Mouse (Mus musculus) liver, embryonic 16.5 days (tissue): ENCODE results near the gene Tln1. TPM values are rescaled to one million over a fixed set of nuclear protein-coding genes. Genes with fewer than 3 reads are reported as not detected.
"Not testable (repeated sequence)": the region's sequence is repeated elsewhere in the genome, so short reads cannot be mapped to it uniquely, and the experiment has no call there.

Source experiments
- ATAC-seq: fragments of 200-750 bp; cut with Nextera tagmentation; 2 replicates; pipeline ENCODE4 v1.8.0; 2017; ENCODE audit warnings: low read depth, mild to moderate bottlenecking, moderate number of reproducible peaks, moderate library complexity
- H3K27ac ChIP-seq: fragments of 300-500 bp; sonication (generic); 2 replicates; pipeline ENCODE4 v1.5.1; 2014; ENCODE audit warnings: mild to moderate bottlenecking, low read length
- H3K27me3 ChIP-seq: fragments of 300-500 bp; sonication (generic); 2 replicates; pipeline ENCODE4 v1.6.1; 2014; ENCODE audit warnings: low read depth, low read length, mixed read lengths; ENCODE audit not compliant: control insufficient read depth, insufficient read depth
- H3K36me3 ChIP-seq: fragments of 300-500 bp; sonication (generic); 2 replicates; pipeline ENCODE4 v1.6.1; 2014; ENCODE audit warnings: mild to moderate bottlenecking; ENCODE audit not compliant: control insufficient read depth, insufficient read depth
- H3K4me1 ChIP-seq: fragments of 300-500 bp; sonication (generic); 2 replicates; pipeline ENCODE4 v1.6.1; 2014; ENCODE audit warnings: low read depth, low read length, mixed read lengths; ENCODE audit not compliant: control insufficient read depth
- H3K4me2 ChIP-seq: fragments of 300-500 bp; sonication (generic); 2 replicates; pipeline ENCODE4 v1.6.1; 2014; ENCODE audit warnings: low read depth, low read length, mixed read lengths
- H3K4me3 ChIP-seq: fragments of 300-500 bp; sonication (generic); 2 replicates; pipeline ENCODE4 v1.5.1; 2014; ENCODE audit warnings: low read depth, mild to moderate bottlenecking, low read length
- H3K9ac ChIP-seq: fragments of 300-500 bp; sonication (generic); 2 replicates; pipeline ENCODE4 v1.6.1; 2014; ENCODE audit warnings: low read depth, low read length
- H3K9me3 ChIP-seq: fragments of 300-500 bp; sonication (generic); replicated peaks from 2 replicates; pipeline ENCODE4 v1.6.1; 2016; ENCODE audit warnings: low read length; ENCODE audit not compliant: control insufficient read depth
- WGBS: fragments of 180-500 bp; shearing (Covaris S2); extraction: QIAGEN DNeasy Blood & Tissue Kit; methylation state at CpG from one replicate; pipeline ENCODE4 v1.1.7; 2014; ENCODE audit not compliant: insufficient replicate concordance; 5-methylcytosine and 5-hydroxymethylcytosine counted together
- polyA plus RNA-seq: library from polyadenylated mRNA; unstranded; fragments of >200 nt; fragmentation: Nextera tagmentation; extraction: Ambion mirVana; gene quantifications from 2 replicates; pipeline ENCODE4 v1.2.1, GENCODE M21; 2015

The Tln1 gene
- polyA plus RNA-seq, 1 experiment from 2014 or later = 38.2 TPM

GRCm38 (mm10) chr4:43485666-43486065 lies 76.8 kb downstream of the Tln1 start:
- not testable (repeated sequence) for H3K4me2 ChIP-seq, H3K9me3 ChIP-seq, H3K36me3 ChIP-seq, H3K4me3 ChIP-seq, H3K27ac ChIP-seq, ATAC-seq, H3K27me3 ChIP-seq, H3K9ac ChIP-seq, H3K4me1 ChIP-seq
- WGBS = 74% methylated on average over 5 of the region's 5 CpGs

DNA sequence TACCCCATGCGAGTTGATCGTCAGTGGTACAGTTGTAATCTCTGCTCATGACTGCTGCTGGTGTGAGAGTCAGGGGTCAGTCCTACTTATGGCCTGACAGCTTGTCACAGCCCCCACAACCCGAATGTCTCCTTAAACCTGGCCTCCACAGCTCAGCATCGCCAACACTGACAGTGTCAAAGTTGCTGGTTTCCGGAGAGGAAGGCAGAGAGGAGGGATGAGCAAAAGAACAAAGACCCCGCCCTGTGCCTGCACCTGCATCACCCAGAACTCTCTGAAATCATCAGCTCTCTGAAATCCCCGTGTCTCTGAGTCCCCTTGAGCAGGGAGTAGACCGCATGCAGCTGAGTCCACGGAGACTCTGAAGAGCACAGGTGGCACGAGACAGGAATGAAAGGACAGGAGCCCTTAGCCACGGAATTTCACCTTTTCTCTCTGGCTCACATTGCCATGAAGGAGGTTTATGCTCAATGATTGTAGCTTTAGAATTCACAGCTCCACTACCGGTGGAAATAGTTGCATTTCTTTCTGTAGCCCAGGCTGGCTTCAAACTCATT lies 78.9 kb downstream of the Tln1 start, which contains the start of gene Sit1:
Gene Sit1 (minus strand): TSS at position 200 of the 557 bp plus-strand sequence.
- no peak for ATAC-seq
- WGBS = 46% methylated on average over 12 of the region's 12 CpGs

DNA sequence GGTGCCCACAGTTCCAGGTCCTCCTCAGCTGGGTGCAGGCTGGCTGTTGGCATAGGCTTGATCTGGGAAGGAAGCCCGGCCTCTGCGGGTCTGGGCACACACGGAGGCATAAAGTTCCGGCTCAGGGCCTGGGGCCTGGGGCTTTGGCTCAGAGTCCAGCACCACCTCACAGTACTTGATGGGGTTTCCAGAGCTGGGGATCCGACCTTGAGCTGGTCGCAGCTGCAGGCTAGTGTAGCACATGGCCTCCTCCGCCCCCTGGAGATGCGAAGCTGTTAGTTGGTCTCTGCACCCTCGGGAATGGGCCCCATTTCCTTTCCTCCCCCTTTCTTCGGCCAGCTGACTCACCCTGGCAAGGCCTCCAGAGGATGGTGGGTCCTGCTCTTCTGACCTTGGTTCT lies 79.9 kb downstream of the Tln1 start:
- WGBS = 51% methylated on average over 10 of the region's 10 CpGs
- no peak for ATAC-seq

More for the DNA sequence above, 78.9 kb downstream of the Tln1 start, which contains the start of gene Sit1:
- H3K27ac ChIP-seq = no peak within 1 kb of the TSS
- H3K27me3 ChIP-seq = no peaks in the 10 kb centered on the region
- H3K9me3 ChIP-seq = no peaks in the 10 kb centered on the region
- H3K4me1 ChIP-seq = peaks cover under 1% of the 10 kb centered on the region; the same call in 1 of the 2 replicates
- no peak within 1 kb of the TSS for H3K9ac ChIP-seq
- no peak within 1 kb of the TSS for H3K4me3 ChIP-seq
- H3K4me2 ChIP-seq = no peak within 1 kb of the TSS
- H3K36me3 ChIP-seq = no peaks in the 10 kb centered on the region

GRCm38 (mm10) chr4:43481894-43482456 lies 80.5 kb downstream of the Tln1 start:
- Histone ChIP-seq H3K4me1 (peaks cover 4% of the 10 kb centered on the region; the same call in 1 of the 2 replicates), H3K9ac (no peak overlapping the region), H3K4me2 (no peak overlapping the region), H3K4me3 (no peak overlapping the region), H3K27me3 (no peaks in the 10 kb centered on the region), H3K36me3 (no peaks in the 10 kb centered on the region), H3K27ac (no peak overlapping the region), H3K9me3 (no peaks in the 10 kb centered on the region)
- no peak for ATAC-seq
- WGBS = 31% methylated on average over 7 of the region's 7 CpGs

More for the DNA sequence above, 79.9 kb downstream of the Tln1 start:
- H3K9ac ChIP-seq = no peak overlapping the region
- no peak overlapping the region for H3K27ac ChIP-seq
- H3K27me3 ChIP-seq = no peaks in the 10 kb centered on the region
- H3K36me3 ChIP-seq = no peaks in the 10 kb centered on the region
- no peaks in the 10 kb centered on the region for H3K9me3 ChIP-seq
- peaks cover 4% of the 10 kb centered on the region; the same call in 1 of the 2 replicates for H3K4me1 ChIP-seq
- H3K4me2 ChIP-seq = no peak overlapping the region
- no peak overlapping the region for H3K4me3 ChIP-seq

Other genes with a start within 250 kb of the Tln1 start
- gene Rusc2, start 180.7 kb downstream of the Tln1 start, polyA plus RNA-seq = 2.0 and 2.9 TPM in 2 replicates
- not detected in 2 replicates for gene Fam166b, start 133.6 kb downstream of the Tln1 start, polyA plus RNA-seq
- gene Tesk1, start 120.8 kb downstream of the Tln1 start, polyA plus RNA-seq = 0.15 TPM in 2 replicates
- gene Cd72, start 108.1 kb downstream of the Tln1 start, polyA plus RNA-seq = 1.6 and 1.7 TPM in 2 replicates
- 0.21 and 0.27 TPM in 2 replicates for gene Sit1, start 79.0 kb downstream of the Tln1 start, polyA plus RNA-seq
- 35.2 and 37.0 TPM in 2 replicates for gene Ccdc107, start 69.8 kb downstream of the Tln1 start, polyA plus RNA-seq
- gene Arhgef39, start 63.0 kb downstream of the Tln1 start, polyA plus RNA-seq = 32.7 and 34.6 TPM in 2 replicates
- 1.3 and 1.7 TPM in 2 replicates for gene Car9, start 55.7 kb downstream of the Tln1 start, polyA plus RNA-seq
- gene Tpm2, start 38.9 kb downstream of the Tln1 start, polyA plus RNA-seq = 30.0 and 48.9 TPM in 2 replicates
- 23.6 and 26.1 TPM in 2 replicates for gene Creb3, start 359 bp downstream of the Tln1 start, polyA plus RNA-seq
- gene Rgp1, start 16.0 kb upstream of the Tln1 start, polyA plus RNA-seq = 15.6 and 16.7 TPM in 2 replicates
- gene Gba2, start 16.2 kb upstream of the Tln1 start, polyA plus RNA-seq = 17.7 and 18.7 TPM in 2 replicates
- 0.25 TPM in 1 of 2 replicates, not detected in the other for gene Msmp, start 21.8 kb upstream of the Tln1 start, polyA plus RNA-seq
- gene Npr2, start 69.2 kb upstream of the Tln1 start, polyA plus RNA-seq = 0.49 and 0.91 TPM in 2 replicates
- gene Spag8, start 90.9 kb upstream of the Tln1 start, polyA plus RNA-seq = 0.08 and 0.20 TPM in 2 replicates
- gene Hint2, start 93.8 kb upstream of the Tln1 start, polyA plus RNA-seq = 63.9 and 68.5 TPM in 2 replicates
- 0.22 and 0.23 TPM in 2 replicates for gene Tmem8b, start 106.3 kb upstream of the Tln1 start, polyA plus RNA-seq
- gene Fam221b, start 106.5 kb upstream of the Tln1 start, polyA plus RNA-seq = 0.63 and 1.0 TPM in 2 replicates
- gene Olfr70, start 138.1 kb upstream of the Tln1 start, polyA plus RNA-seq = not detected in 2 replicates
- gene Olfr71, start 147.6 kb upstream of the Tln1 start, polyA plus RNA-seq = not detected in 2 replicates
- gene Hrct1, start 164.5 kb upstream of the Tln1 start, polyA plus RNA-seq = 0.22 TPM in 1 of 2 replicates, not detected in the other
- gene Spaar, start 167.3 kb upstream of the Tln1 start, polyA plus RNA-seq = 0.02 and 0.04 TPM in 2 replicates
- not detected in 2 replicates for gene Olfr159, start 208.3 kb upstream of the Tln1 start, polyA plus RNA-seq